Mouse (Mus musculus): ENCODE measurements around the gene Slc6a6. TPM values are rescaled to one million over a fixed set of nuclear protein-coding genes. Genes with fewer than 3 reads are reported as not detected.

The Slc6a6 gene
- polyA plus RNA-seq, 1 experiment: 228 TPM

GRCm38 (mm10) chr6:91690646-91691045 lies 6.8 kb downstream of the Slc6a6 start:
- 74% methylated on average over 7 of the region's 7 CpGs for WGBS
- no peak for TF ChIP-seq POLR2A (IDR thresholded peaks at IDR 0.05; ENCODE audit: borderline replicate concordance, extremely low read depth, low read depth, low read length)
- no peak for TF ChIP-seq CTCF (IDR thresholded peaks at IDR 0.05; ENCODE audit: insufficient read depth, low read length)
- no peak for DNase-seq
- Histone ChIP-seq H3K4me3 (replicated peaks; ENCODE audit: extremely low read depth, low read depth, low read length) (no peak overlapping the region), H3K4me1 (ENCODE audit: control insufficient read depth, insufficient read depth, low read length) (peaks cover 24% of the 10 kb centered on the region)

DNA sequence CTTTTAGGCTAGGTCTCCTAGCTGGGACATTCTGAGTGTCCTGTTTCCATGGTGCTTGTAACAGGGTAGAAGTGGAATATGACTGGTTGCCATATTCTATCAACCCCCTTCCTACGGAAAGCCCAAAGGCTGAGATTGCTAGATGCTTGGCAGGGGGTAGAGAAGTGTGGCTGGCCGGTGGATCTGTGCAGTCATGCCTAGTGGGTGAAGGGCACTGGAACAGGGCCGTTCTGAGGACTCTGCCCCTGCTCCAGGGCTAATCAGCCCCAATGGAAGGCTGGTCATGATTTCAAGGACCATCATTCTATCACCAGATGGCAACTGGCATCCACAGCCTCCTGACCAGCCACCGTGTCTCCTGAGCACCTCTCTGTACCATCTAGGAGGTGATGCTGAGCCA lies 7.7 kb downstream of the Slc6a6 start:
- H3K4me3 ChIP-seq (replicated peaks; ENCODE audit: extremely low read depth, low read depth, low read length): no peak overlapping the region
- peaks cover 18% of the 10 kb centered on the region for H3K4me1 ChIP-seq (ENCODE audit: control insufficient read depth, insufficient read depth, low read length)
- no peak for DNase-seq
- TF ChIP-seq CTCF (IDR thresholded peaks at IDR 0.05; ENCODE audit: insufficient read depth, low read length) (no peak), POLR2A (IDR thresholded peaks at IDR 0.05; ENCODE audit: borderline replicate concordance, extremely low read depth, low read depth, low read length) (no peak)
- WGBS: 75% methylated on average over 4 of the region's 4 CpGs

DNA sequence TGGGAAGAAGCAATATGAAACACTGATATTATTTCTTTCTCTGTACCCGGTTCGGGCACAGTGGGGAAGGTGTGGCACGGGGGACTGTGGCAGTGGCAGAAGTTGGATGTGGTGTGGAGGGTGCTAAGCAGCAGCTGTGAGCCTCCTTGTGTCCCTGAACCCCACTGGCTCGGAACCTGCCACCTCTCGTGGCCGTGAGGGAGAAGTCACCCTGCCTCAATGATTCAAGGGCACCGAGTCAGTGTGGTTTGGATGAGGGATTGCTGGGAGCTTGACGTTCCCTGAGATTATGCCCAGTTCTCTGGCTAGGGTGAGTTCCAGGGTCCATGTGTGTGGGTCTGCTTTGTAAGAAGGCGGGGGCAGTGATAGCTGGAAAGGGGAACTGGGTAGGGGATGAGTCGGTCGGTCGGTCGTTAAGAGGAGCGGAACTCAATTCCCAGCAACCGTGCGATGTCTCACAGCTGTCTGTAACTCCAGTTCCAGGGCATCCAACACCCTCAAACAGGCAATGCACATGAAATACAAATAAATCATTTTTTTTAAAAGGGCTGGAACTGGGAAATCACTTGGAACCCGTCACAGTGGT lies 9.5 kb downstream of the Slc6a6 start:
- Histone ChIP-seq H3K4me1 (ENCODE audit: control insufficient read depth, insufficient read depth, low read length) (peaks cover 8% of the 10 kb centered on the region), H3K4me3 (replicated peaks; ENCODE audit: extremely low read depth, low read depth, low read length) (no peak overlapping the region)
- TF ChIP-seq POLR2A (IDR thresholded peaks at IDR 0.05; ENCODE audit: borderline replicate concordance, extremely low read depth, low read depth, low read length) (no peak), CTCF (IDR thresholded peaks at IDR 0.05; ENCODE audit: insufficient read depth, low read length) (no peak)
- WGBS: 75% methylated on average over 17 of the region's 17 CpGs
- no peak for DNase-seq

DNA sequence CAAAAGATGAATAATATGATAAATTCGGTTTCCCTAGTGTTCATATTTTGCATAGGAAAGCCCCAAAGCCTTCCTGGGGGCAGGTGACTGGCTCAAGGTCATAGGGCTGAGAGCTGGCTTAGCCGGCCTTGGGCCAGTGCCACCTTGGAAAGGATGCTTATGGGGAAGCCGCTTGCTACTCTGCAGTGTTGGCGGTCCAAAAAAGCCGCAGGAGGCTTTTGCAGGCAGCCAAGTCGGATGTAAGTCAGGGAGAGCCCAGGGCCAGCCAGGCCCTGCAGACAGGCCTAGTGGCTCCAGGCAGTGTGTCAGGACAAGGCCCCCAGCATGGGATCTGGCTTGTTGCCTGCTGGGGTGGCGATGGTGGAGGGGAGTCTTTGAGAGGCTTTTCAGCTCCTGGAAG lies 10.8 kb downstream of the Slc6a6 start:
- Histone ChIP-seq H3K4me3 (replicated peaks; ENCODE audit: extremely low read depth, low read depth, low read length) (no peak overlapping the region), H3K4me1 (ENCODE audit: control insufficient read depth, insufficient read depth, low read length) (peaks cover 13% of the 10 kb centered on the region)
- TF ChIP-seq POLR2A (IDR thresholded peaks at IDR 0.05; ENCODE audit: borderline replicate concordance, extremely low read depth, low read depth, low read length): no peak
- TF ChIP-seq CTCF (IDR thresholded peaks at IDR 0.05; ENCODE audit: insufficient read depth, low read length): no peak
- WGBS: 55% methylated on average over 7 of the region's 7 CpGs
- DNase-seq: no peak

DNA sequence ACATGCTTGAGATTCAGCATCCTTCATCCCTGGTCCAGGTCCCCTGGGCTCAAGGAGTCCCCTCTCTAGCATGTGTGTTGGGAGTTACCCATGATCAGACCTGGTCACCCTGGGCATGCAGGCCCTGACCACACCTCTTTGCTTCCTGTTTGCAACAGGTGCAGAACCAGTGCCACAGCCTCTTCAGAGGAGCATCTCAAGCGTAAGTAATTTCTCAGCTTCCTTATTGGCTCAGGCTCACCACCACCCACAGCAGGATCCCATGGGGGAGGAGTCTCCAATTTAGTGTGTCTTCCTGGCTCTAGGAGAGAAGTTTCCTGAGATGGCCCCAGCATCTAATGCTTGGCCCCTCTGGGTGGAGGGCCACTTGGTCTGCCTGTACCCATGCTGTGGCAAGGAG lies 15.0 kb downstream of the Slc6a6 start:
- 44% methylated on average over 1 of the region's 1 CpGs for WGBS
- TF ChIP-seq CTCF (IDR thresholded peaks at IDR 0.05; ENCODE audit: insufficient read depth, low read length) (no peak), POLR2A (IDR thresholded peaks at IDR 0.05; ENCODE audit: borderline replicate concordance, extremely low read depth, low read depth, low read length) (no peak)
- no peak for DNase-seq

DNA sequence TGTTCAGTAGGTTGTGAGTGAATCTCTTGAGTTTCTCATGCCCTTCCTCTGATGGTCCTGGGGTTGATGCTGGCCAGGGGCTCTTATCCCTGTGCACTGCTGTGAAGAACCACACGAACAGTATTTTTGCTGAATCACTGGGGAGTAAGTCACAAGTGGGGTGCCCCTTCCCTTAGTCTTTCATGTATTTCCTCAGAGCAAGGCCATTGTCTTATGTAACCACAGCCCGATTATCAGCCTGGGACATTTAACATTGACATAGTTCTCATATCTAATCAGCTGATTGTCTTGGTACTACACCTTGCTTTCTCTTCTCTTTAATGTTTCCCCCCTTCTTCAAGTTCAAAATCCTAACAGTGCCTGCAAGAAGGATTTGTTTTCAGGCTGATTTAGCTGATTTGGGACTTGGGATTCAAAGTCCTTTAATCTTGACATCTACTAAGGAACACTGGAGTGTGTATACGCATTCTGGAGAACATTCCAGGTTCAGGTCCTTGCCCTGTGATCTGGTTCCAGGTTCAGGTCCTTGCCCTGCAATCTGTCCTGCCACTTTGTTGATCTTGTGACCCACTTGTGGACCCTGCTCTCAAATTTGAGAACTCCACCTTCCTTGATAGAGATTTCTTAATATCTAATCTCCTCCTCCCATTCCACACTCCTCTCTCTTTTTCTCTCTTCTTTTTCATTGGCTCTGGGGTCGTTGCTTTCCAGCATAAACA lies 15.8 kb downstream of the Slc6a6 start:
- no peak overlapping the region for H3K4me3 ChIP-seq (replicated peaks; ENCODE audit: extremely low read depth, low read depth, low read length)
- WGBS: 53% methylated on average over 4 of the region's 4 CpGs
- H3K4me1 ChIP-seq (ENCODE audit: control insufficient read depth, insufficient read depth, low read length): peaks cover 5% of the 10 kb centered on the region
- DNase-seq: no peak
- TF ChIP-seq CTCF (IDR thresholded peaks at IDR 0.05; ENCODE audit: insufficient read depth, low read length): no peak
- TF ChIP-seq POLR2A (IDR thresholded peaks at IDR 0.05; ENCODE audit: borderline replicate concordance, extremely low read depth, low read depth, low read length): no peak

More for the DNA sequence above, 15.0 kb downstream of the Slc6a6 start:
- peaks cover 5% of the 10 kb centered on the region for H3K4me1 ChIP-seq (ENCODE audit: control insufficient read depth, insufficient read depth, low read length)
- H3K4me3 ChIP-seq (replicated peaks; ENCODE audit: extremely low read depth, low read depth, low read length): no peak overlapping the region

DNA sequence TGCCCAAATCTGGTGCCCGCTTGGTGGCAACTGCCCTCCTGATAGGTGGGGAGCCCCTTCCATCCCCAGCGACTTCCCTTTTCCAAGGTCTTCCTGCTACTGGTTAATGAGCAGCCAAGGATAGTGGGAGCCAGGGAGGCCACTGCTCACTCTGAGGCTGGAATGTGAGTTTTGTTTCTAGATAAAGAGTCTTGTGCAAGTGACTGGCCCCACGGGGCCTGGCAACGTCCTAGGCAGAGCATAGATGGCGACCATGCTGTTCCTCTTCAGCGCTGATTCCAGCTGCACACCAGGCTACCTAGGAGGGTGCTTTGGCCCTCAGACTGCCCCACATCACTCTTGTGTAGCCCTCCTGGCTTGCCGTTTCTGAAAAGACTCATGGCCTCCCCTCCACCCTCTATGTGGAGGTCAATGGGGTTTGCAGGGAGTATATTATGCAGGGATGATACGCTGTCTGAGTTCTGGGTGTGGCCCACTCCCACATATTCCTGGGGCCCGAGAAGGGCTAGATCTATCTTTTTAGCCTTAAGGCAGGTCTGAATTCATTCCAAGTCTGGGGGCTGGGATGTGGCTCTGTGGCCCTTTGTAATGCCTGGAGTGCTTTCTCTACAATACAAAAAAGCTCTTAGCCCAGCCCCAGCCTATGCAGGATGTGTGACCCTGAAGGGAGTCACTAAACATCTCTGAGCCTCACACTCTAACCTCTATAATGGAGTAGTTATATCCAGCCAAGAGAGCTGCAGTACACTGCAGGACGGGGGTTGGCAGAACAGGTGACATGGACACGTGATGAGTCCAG lies 17.2 kb downstream of the Slc6a6 start:
- H3K4me1 ChIP-seq (ENCODE audit: control insufficient read depth, insufficient read depth, low read length): peaks cover 7% of the 10 kb centered on the region
- no peak overlapping the region for H3K4me3 ChIP-seq (replicated peaks; ENCODE audit: extremely low read depth, low read depth, low read length)
- TF ChIP-seq POLR2A (IDR thresholded peaks at IDR 0.05; ENCODE audit: borderline replicate concordance, extremely low read depth, low read depth, low read length) (no peak), CTCF (IDR thresholded peaks at IDR 0.05; ENCODE audit: insufficient read depth, low read length) (no peak)
- no peak for DNase-seq
- WGBS: 70% methylated on average over 11 of the region's 11 CpGs

DNA sequence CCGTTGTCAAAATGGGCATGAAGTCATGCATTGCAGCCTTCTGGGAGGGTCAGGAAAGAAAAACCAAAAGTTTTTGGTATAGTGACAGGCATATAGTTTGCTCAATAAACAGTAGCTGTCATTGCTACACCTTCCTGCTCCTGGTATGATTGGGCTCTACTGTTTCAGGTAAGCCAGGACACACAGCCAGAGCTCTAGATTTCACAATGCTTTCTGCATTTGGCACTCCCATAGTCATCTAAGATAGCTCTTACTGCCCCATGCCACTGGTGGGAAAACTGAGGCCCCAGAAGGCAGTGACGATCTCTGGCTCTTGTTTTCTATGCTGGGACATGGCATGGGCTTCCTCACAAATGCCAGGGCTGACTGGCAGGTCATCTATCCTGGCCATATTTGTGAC lies 19.6 kb downstream of the Slc6a6 start:
- Histone ChIP-seq H3K4me3 (replicated peaks; ENCODE audit: extremely low read depth, low read depth, low read length) (no peak overlapping the region), H3K4me1 (ENCODE audit: control insufficient read depth, insufficient read depth, low read length) (peaks cover 11% of the 10 kb centered on the region)
- DNase-seq: no peak
- TF ChIP-seq CTCF (IDR thresholded peaks at IDR 0.05; ENCODE audit: insufficient read depth, low read length): no peak
- no peak for TF ChIP-seq POLR2A (IDR thresholded peaks at IDR 0.05; ENCODE audit: borderline replicate concordance, extremely low read depth, low read depth, low read length)
- 91% methylated on average over 2 of the region's 2 CpGs for WGBS

- Histone ChIP-seq H3K4me3 (replicated peaks; ENCODE audit: extremely low read depth, low read depth, low read length) (no peak overlapping the region), H3K4me1 (ENCODE audit: control insufficient read depth, insufficient read depth, low read length) (peaks cover 6% of the 10 kb centered on the region; the same call in 1 of the 2 replicates)
- 82% methylated on average over 1 of the region's 1 CpGs for WGBS
- TF ChIP-seq POLR2A (IDR thresholded peaks at IDR 0.05; ENCODE audit: borderline replicate concordance, extremely low read depth, low read depth, low read length) (no peak), CTCF (IDR thresholded peaks at IDR 0.05; ENCODE audit: insufficient read depth, low read length) (no peak)
- DNase-seq: no peak
Observed at GRCm38 (mm10) chr6:91704446-91704845, 20.6 kb downstream of the Slc6a6 start.

All from lung, adult 2 months (tissue).